Mouse (Mus musculus) lung, adult 2 months (tissue): Measurements from ENCODE around the gene Pemt.

ENCODE experiments used
- CTCF ChIP-seq: fragments of 200-500 bp; IDR thresholded peaks from 2 replicates; pipeline ENCODE4 v1.5.1; 2011; ENCODE audit warnings: mild to moderate bottlenecking, low read length, control low read depth; ENCODE audit not compliant: insufficient read depth
- POLR2A ChIP-seq: fragments of 200-500 bp; IDR thresholded peaks from 2 replicates; pipeline ENCODE4 v1.6.1; 2011; ENCODE audit warnings: low read depth, mild to moderate bottlenecking, control low read depth, low read length, borderline replicate concordance; ENCODE audit errors: extremely low read depth

DNA sequence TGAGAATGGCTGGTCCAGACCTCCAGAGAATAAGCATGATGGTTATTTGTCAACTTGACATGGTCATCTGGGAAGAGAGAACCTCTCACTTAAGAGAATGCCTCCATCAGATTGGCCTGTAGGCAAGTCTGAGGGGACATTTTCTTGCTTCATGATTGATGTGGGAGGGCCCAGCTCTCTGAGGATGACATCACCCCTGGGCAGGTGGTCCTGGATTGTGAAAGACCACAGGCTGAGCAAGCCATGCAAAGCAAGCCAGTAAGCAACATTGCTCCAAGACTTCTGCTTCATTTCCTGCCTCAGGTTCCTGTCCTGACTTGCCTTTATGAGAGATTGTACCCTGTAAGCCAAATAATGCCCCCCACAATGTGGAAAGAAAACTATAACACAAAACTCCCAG is 26.8 kb upstream of the Pemt start:
- TF ChIP-seq CTCF: no peak
- no peak for TF ChIP-seq POLR2A
